Mouse (Mus musculus): ENCODE results near the gene Cdh6. TPM values are rescaled to one million over a fixed set of nuclear protein-coding genes. Genes with fewer than 3 reads are reported as not detected.
A peak's percentile ranks its signal among the peaks of the same experiment; 100 is the strongest.

Cdh6 gene
- total RNA-seq, 1 experiment from 2014 or later = not detected

DNA sequence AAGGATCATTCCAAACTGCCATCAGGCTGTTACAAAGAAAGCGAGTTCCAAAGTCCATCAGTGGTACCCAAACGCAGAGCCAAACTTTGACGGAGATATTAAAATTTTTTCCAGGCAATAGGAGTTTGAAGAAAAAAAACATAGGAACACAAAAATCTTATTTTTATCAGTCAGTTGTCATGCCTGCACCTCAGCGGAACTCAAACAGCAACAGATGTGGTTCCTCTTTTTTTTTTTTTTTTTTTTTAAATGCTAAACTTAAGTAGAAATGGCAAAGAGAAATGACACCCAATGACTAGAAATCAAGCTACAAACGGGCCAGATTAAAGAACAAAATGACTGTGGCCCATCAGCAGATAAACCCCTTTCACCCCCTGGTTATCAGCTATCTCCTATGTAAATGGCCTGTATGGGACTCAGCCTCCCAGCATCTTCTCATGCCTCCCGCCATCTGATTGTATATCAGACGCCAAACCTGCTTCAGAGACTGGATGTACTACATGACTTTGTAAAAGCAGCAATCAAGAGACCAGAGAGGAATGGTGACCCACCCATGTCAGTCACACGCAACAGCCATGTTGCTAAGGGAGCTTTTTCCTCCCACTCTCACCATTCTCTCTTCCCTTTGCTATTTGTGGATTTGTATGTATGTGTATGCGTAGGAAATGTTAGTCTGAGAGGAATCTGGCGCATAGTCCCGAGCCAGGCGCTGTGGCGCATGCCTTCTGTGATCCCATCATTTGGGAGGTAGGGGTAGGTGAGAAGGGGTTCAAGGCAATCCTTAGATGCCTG, 8.2 kb downstream of the Cdh6 start:
- ATAC-seq (replicated peaks; ENCODE audit: low read depth, poor library complexity, severe bottlenecking) = no peak

DNA sequence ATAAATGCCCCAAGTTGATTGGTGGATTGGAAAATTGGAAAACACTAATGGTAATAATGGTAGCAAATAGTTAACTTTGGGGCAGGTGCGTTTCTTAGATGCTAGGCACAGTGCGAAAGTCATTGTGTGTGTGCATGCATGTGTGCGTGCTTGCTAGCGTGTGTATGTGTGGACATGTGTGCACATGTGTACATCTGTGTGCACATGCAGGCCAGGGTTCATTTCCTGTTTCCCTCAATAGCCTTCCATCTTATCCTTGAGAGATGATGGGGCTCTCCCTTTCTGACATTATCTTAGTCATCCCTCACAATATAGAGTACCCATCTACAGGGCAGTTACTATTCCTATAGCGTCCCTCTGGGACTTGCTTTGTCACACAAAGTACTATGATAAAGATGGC, 17.7 kb downstream of the Cdh6 start:
- ATAC-seq (replicated peaks; ENCODE audit: low read depth, poor library complexity, severe bottlenecking) = no peak

DNA sequence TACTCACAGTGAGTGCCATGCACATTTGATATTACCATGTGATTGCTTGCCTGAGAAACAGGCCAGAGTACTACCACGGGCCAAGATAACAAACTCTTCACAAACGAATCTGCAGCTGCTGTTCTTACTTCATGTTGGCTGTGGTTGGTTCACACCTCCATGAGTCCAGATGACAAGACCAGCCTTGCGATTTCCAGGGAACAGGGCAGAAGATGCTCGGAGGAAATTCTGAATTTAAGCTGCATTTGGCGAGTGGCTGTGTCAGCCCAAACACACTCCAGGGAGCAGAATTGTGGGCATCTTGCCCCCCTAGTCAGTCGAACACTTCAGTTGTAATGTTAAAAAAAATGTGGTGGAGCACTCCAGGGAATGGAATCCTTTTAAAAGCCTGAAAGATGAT, 18.1 kb downstream of the Cdh6 start:
- no peak for ATAC-seq (replicated peaks; ENCODE audit: low read depth, poor library complexity, severe bottlenecking)

DNA sequence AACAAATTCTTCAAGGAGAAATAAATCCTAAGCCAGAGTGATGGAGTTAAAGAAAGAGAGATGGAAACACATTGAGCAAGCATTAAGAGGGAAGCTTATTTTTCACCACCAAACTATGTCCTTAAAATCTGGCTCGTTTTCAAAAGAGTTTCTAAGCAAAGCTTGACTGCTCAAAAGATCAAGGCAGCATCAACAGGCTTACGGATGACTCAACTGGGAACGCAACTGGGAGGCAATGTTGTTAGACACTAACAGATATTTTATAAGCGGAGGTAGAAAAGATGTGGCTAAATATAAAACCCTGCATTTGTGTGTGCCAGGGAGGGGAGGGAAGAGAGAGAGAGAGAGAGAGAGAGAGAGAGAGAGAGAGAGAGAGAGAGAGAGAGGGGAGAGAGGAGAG, 31.5 kb downstream of the Cdh6 start:
- ATAC-seq (replicated peaks; ENCODE audit: low read depth, poor library complexity, severe bottlenecking) = no peak

DNA sequence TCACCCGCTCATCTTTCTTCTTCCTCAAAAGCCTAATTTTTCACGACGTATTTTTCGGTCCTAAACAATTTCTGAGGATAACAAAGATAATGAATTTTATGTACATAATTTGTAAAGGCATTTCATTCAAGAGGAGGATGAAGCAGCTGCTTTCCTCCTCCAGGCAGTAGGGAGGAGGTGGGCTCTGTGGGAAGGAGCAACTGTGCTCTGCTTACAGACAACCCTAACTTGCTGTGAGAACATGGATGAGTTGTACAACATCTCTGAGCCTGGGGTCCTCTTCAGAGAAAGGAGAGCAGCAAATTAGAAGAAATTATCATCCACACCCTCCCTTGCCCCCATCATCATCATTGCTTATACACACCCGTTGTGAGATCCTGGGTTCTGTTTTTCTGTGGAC, 33.8 kb downstream of the Cdh6 start:
- no peak for ATAC-seq (replicated peaks; ENCODE audit: low read depth, poor library complexity, severe bottlenecking)

DNA sequence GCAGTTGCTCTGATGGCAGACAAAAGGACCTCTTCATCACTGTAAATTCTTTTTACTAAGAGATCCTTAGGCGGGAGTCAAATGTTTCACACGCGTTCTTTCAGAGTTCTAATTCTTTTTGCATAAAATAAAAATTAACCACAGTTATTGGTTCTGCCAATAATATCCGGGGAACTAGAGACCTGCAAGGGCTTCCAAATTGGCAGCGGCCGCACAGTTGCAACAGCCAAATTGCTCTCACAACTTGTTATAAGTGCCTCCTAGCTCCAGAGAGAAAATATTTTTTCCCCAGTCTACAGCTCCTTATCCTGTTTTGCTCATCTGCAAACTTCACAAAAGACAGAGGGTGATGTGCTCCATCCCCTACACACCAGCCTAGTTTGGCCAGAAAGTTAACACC, 36.3 kb downstream of the Cdh6 start:
- no peak for ATAC-seq (replicated peaks; ENCODE audit: low read depth, poor library complexity, severe bottlenecking)

DNA sequence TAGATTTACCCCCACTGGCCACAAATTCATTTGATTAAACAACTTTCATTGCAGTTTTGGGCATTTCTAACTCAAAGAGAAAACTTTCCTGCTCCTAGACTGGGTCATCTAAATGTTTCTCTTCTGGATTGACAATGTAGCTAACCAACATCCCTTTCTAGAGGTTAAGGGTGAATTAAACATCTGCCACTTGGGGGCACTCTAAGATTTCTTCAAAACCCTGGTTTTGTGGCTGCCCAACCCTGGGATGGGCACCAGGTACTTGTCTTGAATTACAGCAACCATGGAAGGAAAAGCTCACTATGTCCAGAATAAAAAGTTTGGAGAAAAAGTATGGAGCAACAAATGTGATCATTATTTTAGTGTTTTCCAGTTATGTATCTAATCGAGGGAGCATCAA, 39.4 kb downstream of the Cdh6 start:
- ATAC-seq (replicated peaks; ENCODE audit: low read depth, poor library complexity, severe bottlenecking) = 0 out of 2 replicates have a peak, but pooled peaks have one; percentile 32

DNA sequence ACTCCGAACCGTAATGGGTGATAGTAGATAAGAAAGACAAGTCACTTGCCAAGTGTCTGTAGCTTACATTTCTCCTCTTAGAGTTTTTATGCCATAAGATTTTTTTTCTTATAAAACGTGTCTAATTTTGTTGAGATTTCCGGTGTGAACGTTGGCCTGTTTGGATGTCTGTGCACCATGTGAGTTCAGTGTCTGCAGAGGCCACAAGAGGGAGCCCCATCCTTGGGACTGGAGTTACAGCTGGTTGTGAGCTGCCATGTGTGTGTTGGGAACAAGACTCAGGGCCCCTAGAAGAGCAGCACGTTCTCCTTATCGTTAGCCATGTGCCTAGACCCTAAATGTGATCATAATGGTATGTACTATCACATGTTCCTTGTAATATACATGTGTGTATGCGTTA, 40.1 kb downstream of the Cdh6 start:
- ATAC-seq (replicated peaks; ENCODE audit: low read depth, poor library complexity, severe bottlenecking) = no peak

DNA sequence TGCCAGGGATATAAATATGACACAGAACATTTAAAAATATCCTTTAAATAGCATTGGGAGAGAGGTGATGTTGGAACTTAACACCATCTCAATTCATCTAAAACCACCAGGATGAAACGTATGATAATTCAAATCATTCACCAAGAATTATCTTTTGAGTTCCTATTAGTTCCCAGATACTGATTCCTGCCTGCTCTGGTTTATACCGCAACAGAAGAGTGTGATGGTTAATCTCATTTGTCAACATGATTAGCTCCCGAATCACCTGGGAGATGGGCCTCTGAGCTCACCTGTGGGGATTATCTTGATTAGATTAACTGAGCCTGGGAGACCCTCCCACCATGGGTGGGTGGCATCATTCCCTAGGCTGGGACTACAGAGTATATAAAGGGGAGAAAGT, 41.0 kb downstream of the Cdh6 start:
- no peak for ATAC-seq (replicated peaks; ENCODE audit: low read depth, poor library complexity, severe bottlenecking)

DNA sequence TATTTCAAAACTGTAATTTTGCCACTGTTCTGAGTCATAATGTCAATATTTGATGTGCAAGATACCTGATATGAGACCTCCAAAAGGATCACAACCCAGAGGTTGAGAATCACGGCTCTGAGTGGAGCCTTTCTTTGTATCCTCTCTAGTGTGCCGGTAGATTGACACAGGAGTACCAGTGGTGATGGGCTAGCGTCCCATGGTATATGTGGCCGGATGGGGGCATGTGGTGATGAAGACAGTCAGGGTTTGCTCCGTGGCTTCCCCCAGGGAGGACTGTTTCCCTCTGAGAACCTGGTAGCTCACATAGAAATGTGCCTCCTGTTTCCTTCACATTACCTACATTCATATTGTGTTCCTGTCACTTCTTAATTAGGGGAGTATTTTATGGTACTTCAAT, 43.2 kb downstream of the Cdh6 start:
- ATAC-seq (replicated peaks; ENCODE audit: low read depth, poor library complexity, severe bottlenecking) = no peak

DNA sequence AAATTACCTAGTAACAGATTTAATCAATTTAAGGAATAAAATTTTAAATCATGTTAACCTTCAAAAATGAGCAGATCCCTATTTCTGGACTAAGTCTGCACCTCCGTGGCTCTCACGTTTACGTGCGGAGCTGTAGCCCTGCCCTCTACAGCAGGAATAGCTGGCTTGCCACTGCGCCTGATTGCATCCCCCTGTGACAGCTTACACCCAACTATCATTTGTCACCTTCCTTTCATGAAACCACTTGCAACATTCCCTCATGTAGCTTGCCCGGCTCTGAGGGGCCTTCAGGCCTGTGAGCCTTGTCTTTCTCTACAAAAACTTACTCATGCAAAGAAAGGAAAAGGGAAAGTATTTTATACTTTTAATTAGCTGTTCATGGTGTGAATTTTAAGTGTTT, 73.1 kb downstream of the Cdh6 start:
- ATAC-seq (replicated peaks; ENCODE audit: low read depth, poor library complexity, severe bottlenecking) = no peak

DNA sequence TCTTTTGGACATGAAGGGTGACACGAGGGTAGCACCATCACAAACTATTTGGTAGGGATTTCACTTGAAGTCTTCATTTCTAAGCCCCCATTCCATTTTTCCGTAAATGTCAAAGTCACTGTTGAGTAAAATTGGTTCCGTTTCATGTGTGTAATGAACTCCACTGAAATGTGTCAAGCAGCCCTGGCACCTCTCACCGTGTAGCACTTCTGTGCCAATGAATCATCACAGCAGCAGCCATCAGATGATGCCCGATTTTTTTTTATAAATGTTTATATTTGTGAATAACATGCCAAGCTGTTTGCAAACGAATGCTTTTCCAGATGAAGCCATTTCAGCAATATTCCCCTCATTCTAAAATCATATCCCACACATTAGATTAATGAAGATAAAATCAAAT, 75.6 kb downstream of the Cdh6 start:
- no peak for ATAC-seq (replicated peaks; ENCODE audit: low read depth, poor library complexity, severe bottlenecking)

DNA sequence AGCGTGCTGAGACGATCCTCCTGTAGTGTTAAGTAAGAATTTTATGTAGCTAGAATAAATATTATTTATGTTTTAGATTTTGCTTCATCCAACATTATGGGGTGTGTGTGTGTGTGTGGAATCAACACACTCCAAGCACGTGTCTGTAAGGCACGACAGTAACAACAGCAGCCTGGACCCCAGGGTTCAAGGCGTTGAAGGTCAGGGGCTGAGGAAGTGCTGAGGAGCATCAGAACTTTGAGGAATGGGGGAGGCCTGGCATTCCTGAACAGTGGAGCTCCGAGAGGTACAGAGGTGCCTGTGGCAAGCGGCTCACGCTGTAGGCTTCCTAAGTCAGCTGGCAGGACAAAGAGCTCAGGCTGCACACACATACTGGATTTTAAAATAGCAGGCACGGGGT, 78.1 kb downstream of the Cdh6 start:
- ATAC-seq (replicated peaks; ENCODE audit: low read depth, poor library complexity, severe bottlenecking) = no peak

DNA sequence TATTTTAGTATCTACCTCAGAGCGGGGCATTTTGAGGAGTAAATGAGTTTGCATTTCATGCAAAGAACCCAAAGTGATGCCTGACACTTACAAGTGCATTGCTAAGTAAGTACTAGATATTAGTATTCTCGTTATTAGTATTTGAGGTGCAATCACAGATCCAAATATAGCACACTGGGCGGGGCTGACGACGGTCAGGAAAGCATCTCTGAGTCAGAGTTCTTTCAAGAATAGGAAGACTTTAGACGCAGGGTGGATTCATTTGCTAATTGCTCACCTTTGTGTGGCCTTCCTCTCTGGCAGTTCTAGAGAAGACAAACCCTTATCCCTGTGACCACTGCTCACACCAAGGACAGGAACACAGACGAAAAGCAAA, 78.6 kb downstream of the Cdh6 start:
- no peak for ATAC-seq (replicated peaks; ENCODE audit: low read depth, poor library complexity, severe bottlenecking)

DNA sequence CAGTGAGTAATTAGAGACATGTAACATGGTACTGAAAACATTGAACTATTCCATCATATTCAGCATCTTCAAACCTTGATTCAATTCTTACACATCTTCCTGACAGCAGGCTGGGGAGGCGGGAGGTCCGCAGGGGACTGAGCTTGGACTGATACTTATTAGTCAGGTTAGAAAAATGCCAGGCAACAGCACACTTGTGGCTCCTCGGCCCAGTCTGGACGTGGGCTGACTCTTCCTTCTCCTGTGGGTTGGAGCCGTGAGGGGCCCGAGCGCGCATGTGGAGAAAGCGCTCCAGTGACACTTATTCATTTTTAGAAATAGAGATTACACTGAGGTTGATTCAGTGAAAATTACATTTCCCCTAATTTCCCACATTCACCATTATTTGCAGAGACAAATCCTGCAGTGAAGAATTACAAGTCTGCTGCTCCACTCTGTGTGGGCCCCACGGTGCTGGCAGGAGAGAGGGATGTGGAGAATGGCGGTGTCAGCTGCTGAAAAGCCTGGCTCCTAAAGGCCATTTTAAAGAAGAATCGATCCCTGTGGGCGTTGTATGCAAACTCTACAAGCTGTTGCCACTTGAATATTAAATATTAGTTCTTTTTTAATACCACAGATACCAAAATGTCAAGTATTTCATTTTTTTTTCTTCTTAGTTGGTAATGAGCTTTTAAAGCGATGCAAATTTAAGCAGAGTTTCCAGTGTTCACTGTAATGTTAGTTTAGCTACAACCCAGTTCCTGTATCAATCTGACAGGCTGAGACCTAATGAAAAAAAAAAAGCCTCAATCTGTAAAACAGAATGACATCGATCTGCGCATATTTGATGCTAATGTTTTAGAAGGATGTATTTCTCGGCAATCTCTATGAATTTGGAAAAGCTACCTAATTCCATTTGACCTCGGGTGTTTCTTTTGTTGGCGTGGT, 79.3 kb downstream of the Cdh6 start:
- no peak for ATAC-seq (replicated peaks; ENCODE audit: low read depth, poor library complexity, severe bottlenecking)

DNA sequence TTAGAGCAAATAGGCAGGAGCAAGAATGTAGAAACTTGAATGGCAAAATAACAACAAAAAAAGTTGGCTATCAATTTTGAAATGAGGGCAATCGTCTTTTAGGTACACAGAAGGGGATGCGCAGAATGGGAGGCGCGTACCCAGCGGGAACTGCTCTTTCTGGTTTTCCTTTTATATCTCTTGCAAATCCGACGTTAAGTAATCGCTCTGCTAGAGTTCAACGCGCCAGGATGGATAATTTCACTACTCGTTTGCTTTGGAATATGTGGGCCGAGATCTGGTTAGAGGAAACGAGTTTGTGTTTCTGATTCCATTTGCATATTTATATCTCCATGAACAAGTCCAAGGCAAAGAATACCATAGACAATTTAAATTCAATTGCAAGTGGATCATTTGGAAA, 81.4 kb downstream of the Cdh6 start:
- ATAC-seq (replicated peaks; ENCODE audit: low read depth, poor library complexity, severe bottlenecking) = no peak

DNA sequence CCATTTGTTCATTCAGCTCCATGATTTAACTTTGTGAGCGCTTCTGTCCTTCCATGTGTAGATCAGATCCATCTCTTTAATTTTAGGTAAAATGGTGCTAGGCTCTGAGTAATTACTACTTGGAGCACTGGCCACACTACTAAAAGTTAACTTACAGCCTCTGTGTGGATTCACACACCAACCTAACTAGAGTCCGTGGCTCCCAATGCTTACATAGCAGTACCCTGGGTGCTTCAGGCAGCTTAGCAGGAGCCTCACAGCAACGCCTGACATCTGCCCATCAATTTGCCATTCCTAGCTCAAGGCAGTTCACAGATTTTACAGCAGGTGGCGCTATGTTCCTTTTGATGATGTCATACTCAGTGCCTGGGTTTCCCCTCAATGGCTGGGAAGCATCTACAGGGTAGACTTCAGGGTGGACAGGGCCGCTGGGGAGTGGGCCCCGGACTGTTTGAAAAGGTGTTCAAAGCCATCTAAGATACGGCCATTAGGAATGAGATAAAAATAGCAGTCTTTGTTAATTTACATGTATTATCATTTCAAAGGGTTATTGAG, 84.9 kb downstream of the Cdh6 start:
- peak; percentile 88 for ATAC-seq (replicated peaks; ENCODE audit: low read depth, poor library complexity, severe bottlenecking)

DNA sequence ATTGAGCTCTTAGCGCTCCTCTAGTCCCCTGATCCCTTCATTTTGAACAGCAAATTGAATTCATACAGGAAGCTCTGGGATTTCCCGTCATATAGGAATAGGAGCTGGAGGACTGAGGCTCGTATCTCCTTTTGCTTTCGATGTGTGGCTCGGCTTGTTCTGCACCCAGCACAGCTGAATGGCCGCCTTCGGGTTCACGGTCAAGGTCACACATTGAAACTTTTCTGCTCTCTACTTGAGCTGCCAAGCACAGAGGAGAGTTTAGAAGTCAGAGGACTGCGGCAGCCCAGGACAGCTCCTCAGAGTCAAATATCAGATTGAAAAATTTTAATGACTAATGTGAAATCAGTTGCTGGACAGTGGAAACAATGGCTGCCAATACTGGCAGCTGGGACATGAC, 88.7 kb downstream of the Cdh6 start:
- no peak for ATAC-seq (replicated peaks; ENCODE audit: low read depth, poor library complexity, severe bottlenecking)

DNA sequence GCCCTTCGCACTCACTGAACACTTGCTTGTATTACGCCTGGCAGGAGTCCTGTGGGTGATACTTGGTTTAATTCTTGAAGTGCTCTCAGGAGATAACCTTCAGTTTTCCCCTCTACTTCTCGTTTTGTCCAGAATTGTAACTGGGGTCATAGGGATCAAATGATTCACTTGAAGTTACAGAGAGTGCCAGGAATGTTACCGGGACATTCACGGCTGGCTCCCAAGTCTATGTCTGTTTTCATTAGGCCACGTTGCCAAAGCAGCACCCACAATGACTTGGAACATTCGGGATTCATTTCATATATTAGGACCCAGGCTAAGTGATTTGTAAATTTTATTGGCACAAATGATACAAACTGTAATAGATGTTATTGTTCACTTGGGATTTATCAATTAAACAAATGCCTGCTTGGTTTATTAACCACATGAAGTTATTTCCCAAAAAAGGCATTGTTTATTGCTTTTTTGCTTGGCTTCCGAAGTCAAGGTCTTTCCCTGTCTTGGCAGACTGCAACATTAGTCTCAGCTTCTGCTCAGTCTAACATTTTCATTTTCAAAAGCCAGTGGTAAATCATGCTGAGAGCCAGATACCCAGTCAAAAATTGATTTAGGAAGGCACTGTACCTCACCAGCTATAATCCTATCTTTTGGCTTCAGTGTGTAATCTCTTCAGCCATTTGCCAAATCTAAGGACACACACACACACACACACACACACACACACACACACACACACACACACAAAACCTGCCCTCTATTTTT, 96.4 kb downstream of the Cdh6 start:
- ATAC-seq (replicated peaks; ENCODE audit: low read depth, poor library complexity, severe bottlenecking) = no peak

DNA sequence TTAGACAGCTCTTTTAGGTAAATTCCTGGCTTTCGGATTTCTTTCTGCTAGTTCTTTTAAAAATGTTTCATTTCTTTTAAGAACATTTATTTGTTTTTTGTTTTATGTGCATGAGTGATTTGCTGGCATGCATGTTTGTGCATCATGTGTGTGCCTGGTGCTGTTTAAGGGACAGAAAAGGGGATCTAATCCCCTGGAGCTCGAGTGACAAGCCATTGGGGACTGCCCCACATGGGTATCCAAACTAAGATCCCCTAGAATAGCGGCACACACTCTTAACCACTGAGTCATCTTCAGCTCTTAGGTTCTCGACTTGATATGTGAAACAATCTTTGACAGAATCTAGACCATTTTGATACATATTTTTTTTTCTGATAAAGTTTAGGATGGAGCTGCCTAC, 99.4 kb downstream of the Cdh6 start:
- ATAC-seq (replicated peaks; ENCODE audit: low read depth, poor library complexity, severe bottlenecking) = no peak

DNA sequence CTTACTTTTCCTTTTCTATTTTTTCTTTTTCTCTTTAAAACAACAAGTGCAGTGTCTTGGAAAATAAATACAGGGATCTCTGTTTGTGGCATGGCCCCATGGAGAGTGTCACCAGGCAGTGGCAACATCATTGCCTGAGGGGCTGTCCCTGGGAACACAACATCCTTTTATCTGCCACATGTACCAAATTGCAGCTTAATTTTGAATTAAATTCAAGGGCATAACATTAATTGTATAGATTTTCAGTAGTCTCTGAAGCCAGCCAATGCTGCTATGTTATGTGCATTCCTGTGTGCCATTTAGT, 105.3 kb downstream of the Cdh6 start:
- ATAC-seq (replicated peaks; ENCODE audit: low read depth, poor library complexity, severe bottlenecking) = no peak

Data from common myeloid progenitor, adult 5-6 weeks (primary cell).